Mouse (Mus musculus): ENCODE results near the gene Plekhf1.

The Plekhf1 gene

DNA sequence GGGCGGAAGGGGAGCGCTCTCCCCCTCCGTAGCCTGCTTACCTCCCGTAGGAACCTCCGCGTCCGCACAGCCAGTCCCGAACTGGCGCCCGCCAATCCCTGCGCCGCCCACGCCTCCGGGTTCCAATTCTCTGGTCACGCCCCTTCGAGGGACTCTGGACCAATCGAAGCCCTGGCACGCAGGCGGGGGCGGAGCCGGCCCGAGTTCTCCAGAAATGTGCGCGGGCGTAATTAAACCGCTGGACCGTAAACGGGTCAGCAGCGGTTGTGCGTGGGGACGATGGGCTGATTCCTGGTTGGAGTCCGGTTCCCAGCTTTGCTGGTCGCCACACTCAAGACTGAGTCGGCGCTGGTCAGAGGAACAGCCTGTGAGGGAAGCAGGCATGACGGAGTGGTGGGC is at the start of gene Plekhf1:
Gene Plekhf1, minus strand, starts transcription at position 117 of the 399 bp plus-strand sequence.
- in situ Hi-C loops (cut with MboI, MseI), result no loop called here

DNA sequence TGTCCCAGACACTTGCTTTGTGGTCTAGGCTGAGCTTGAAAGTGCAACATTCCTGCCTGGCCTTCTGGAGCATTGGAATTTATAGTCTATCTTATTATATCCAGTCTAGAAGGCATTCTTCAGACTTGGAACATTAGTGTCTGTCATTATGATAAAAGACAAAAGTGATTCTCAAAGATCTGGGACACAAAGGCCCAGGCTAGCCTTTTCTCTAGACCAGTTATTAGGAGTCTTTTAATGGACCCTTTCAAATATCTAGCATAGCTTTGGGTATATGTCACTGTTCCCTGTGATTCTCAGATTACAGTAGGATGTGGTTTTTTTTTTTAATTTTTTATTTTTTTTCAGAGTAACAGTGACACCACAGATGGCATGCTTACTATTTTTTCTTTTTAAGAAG is 44.7 kb upstream of the Plekhf1 start:
- in situ Hi-C loops (cut with MboI, MseI), result loop anchor here (5.0 kb wide), 1 partner anchor 80 kb away; no protein-coding TSS in a partner anchor

DNA sequence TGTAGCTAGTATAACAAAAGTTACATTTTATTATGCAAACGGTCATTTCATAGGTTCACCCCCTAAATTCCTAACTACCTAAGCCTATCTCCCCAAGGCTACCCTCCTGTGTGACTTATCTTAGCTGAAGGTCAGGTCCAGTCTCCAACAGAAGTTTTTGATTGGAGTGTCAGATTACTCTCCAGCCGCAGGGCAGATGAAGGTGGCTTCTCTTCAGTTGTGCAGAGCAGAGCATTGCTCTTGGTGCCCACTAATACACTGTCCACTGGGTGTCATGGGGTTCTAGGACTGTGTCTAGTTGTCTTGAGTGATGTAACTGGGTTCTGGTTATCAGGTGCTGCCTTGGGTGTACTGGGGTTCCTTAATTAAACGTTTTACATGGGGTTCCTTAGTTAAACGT is 44.0 kb upstream of the Plekhf1 start:
- in situ Hi-C loops (cut with MboI, MseI), result loop anchor here (5.0 kb wide), 1 partner anchor 80 kb away; no protein-coding TSS in a partner anchor

DNA sequence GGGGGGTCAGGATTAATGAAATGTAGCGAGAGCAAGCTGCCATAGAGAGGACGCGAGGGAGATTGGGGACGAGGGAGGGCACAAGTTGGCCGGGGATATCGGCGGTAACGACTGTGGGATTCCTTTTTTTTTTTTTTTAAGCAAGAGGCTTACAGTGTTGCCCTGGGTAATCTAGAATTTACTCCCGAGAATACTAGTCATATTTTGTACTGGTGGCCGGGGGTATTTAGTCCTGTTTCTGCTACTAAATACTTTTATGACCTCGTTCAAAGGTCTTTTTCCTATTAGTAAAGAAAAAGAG is 43.6 kb upstream of the Plekhf1 start:
- in situ Hi-C loops (cut with MboI, MseI), result loop anchor here (5.0 kb wide), 1 partner anchor 79 kb away; no protein-coding TSS in a partner anchor

DNA sequence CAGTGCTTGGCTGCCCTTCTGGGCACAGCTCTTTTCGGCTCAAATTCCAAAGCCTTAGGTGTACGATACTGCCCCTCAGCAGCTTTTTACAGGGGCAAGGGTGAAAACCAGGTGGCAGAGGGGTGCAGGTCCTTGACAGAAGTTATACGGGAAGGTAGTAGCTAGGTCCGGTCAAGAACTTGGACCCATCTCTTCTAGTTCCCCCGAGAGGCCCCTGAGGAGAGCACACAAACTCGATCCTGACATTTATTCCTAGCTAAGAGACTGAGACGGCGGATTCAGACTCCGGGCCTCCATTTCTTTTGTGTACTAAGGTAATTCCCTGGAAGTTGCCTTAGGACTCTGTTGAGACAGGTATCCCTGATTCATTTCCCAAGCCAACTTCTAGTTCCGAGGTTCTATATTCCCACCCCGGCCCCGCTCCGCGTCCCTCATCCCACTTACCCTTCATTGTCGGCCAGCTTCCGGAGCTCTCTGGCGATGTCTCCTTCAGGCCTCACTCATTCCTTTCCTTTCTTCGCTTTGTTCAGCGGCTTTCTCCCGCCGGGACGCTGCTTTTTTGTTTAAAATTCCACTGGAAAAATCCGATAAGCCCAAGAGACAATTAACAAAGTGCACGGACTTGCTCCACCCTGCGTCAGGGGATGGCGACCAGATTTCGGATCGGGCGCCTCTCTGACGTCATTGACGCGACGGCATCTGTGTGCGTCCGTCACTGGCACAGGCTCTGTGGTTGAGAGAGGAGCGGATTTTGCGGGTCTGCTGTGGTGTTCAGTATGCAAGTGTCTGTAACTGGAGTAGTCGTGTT is 43.1 kb upstream of the Plekhf1 start, which contains the start of gene Pop4:
Gene Pop4, minus strand, starts transcription at position 721 of the 808 bp plus-strand sequence.
- in situ Hi-C loops (cut with MboI, MseI), result loop anchor here (5.0 kb wide), 1 partner anchor 79 kb away; no protein-coding TSS in a partner anchor

DNA sequence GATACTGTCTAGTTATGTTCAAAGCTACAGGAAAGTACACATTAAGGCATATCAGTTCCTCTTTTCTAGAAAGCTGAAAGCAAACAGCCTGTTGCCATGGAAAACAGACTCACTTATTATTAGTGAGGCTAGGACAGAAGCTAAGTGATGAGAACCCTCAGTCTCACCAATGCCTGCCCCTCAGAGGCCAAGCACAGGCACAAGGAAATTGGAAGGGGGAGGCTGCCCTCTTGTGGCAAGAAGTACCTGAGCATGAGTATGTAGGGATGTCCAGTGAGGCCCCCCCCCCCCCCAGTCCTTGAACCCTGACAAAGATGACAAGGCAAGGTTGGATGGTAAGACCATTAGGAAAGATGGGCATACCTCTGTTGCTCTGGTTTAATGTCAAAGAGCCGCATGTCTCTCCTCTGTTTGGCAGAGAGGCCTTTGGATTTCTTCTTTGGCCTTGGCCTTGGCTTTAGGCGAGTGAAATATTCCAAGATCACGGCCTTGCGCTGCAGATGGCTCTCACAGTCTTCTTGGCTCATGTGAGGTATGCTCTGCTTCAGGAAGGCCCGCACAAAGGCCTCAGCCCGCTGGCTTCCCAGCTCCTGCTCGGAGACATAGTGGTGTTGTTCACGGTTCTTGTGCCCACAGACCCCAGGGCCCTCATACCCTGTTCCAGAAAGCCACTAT is 39.3 kb upstream of the Plekhf1 start:
- in situ Hi-C loops (cut with MboI, MseI), result no loop called here

DNA sequence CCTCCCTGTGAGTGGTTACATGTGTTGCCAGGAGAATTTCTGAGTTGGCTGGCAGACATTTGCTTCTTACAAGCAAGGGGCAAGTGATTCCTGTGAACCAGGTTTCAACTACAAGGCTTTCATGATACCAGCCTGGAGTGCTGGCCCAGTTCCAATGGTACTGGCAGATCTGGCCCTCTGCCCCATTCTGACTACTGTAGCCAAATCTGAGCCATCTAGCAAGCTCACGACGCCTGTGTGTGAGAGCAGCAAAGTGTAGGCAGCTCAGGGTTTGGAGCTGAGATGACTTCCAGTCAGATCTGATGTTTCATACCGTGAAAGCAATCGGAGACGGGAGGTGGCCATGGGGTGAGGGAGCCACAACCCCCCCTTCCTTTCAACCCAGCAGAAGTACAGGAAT is 34.6 kb upstream of the Plekhf1 start:
- in situ Hi-C loops (cut with MboI, MseI), result no loop called here

DNA sequence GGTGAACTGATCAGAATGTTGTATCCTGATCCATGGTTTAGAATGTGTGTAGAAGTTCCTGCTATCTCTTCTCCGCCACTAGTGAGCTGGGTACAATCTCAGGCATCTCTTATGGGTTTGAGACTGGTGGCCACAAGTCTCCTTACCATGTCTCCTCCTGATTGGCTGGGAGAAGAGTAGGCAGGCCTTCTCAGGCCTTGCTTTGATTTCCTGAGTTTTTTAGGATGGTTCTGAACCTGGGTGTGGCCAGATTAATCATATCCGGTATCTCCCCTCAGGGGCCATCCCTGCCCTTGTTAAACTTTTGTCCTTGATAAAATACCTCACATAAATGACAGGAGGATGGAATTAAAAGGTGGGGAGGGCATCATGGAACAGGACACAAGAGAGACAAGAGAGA is 31.8 kb upstream of the Plekhf1 start:
- in situ Hi-C loops (cut with MboI, MseI), result no loop called here

DNA sequence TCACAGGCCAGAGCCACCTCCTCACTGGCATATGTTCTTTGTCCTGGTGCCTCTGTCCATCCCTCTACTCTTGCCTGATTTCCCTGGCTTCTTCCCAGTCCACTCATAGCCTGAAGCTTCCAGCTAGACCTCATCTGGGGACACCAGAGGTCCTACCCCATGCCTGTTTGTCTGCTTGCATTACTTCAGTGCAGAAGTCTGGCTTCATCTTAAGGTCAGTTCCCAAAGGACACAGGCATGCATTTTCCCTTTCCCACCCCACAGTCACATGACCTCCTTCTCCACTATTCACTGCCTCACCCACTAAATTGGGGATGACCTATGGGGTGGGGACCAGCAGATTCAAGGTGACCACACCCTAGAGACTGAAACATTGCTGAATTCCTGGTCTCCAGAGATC is 25.6 kb upstream of the Plekhf1 start:
- in situ Hi-C loops (cut with MboI, MseI), result no loop called here

DNA sequence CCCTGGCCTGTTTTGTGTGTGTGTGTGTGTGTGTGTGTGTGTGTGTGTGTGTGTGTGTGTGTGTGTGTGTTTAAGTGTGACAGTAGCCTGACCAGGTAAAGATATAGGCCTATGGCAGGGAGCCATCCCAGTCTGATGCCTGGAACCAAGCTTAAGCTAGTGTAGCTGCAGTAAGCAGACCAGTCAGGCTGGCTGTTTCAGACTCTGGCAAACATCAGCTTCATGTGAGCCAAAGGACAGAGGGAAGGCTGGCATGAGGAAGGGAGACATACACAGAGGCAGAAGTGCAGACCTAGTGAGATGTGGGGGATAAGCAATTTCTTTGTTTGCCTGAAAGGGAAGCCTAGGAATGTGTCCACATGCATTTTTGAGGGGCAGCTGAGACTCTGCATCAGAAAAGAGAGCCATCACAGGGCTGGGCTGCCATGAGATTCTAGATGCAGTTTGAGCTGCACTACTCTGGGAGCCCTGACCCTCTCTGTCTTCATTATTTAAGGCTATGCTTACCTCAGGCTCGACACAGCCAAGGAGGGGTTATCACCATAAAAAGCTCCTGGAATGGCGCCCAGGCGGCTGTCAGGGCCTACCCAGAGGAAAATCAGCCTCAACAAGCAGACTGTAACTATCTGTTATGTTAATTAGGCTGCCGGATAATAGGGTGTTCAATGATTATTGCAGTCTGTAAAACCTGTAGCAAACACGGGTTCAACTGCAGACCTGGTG is 23.8 kb upstream of the Plekhf1 start:
- in situ Hi-C loops (cut with MboI, MseI), result no loop called here

DNA sequence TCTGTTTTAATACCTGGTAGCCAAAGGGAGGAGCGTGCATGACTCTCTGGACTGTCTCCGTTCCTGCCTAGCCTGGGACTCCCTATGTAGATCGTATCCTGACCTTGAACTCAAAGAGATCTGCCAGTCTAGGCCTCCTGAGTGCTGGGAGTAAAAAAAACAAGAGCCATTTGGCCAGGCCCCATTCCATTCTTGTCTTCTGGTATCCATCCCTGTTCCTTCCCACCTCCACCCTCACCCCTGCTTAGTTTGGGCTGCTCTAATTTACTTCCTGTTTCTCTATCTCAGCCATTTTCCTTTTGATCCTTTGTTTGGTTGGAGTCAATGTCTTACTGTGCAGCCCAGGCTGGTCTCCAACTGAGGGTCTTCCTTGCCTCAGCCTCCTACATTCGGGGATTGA is 14.6 kb upstream of the Plekhf1 start:
- in situ Hi-C loops (cut with MboI, MseI), result no loop called here

DNA sequence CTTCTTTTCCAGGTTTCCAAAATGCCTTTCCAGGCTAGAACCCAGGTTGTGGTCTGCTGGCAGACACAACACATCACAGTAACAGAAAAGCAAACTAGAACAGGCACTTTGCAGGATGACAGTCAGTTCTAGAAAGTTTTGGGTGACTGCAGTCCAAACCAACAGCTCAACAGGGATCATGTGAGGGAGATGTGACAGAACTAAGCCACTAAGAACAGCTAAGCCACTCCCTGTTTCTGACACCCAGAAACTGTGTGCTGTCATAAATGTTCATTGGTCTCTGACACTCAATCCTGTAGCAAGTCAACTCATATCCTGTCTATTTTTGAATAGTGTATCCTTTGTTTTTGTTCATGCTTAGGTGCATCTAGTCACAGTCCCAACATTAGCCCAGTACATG is 9.3 kb upstream of the Plekhf1 start:
- in situ Hi-C loops (cut with MboI, MseI), result no loop called here

DNA sequence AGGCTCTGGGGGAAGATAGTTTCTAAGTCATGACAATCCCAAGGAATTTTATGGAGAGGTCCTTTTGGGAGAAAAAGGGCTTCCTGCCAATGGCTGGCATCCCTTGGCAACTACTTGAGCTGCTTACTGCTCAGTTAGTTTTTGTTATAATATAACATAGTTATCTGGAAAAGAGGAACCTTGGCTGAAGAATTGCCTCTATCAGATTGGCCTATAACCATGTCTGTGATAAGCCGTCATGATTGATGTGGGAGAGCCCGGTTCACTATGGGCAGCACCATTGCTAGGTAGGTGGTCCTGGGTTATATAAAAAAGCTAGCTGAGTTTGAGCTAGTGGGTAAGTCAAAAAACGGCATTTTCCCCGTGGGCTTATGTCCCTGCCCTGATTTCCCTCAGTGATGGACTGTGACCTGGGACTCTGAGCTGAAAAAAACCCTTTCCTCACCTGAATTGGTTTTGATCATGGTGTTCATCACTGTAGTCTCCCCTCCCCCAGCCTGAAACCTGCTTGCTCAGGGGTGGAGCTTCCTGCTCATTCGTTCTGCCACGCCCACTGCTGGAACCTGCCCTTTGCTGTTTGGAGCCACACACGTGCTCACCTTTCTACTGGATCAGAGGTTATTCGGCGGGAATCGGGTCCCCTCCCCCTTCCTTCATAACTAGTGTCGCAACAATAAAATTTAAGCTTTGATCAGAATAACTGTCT is 8.7 kb upstream of the Plekhf1 start:
- in situ Hi-C loops (cut with MboI, MseI), result no loop called here

DNA sequence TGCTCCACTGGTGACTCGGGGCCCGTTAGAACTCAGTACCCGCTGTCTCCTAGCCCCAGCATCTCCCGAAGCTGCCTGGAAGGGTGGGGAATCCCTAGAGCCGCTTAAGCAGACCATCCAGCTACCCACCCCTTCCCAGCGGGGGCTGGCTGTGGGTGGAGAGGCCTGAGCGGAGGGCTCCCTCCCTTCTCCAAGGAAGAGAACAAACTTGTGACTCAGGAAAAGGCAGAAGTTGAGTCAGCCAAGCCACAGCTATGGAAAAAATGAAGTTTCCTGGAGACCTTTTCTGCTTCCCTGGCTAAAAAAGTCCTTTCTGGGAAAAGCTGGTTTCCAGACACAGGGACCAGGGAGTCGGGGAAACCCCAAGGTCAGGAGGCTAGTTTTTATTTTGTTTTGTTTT is 2.5 kb upstream of the Plekhf1 start:
- in situ Hi-C loops (cut with MboI, MseI), result no loop called here

DNA sequence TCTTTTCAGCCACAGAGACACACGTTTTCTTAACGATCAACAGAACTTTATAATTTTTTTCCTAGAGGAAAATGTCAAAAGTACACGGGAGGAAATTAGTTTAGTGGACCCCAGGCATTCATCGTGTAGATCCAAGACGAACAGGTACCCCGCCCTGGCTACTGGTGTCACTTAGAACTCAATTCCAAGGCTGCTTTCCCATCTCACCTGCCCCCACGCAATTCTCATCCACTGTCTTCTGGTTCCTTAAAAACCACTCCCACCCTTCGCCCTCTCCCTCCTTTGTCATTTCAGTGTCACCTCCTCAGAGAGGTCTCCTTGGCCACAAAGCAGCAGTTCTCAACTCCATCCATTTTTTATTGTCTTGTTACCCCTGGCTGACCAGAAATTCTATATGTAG is 513 bp upstream of the Plekhf1 start:
- in situ Hi-C loops (cut with MboI, MseI), result no loop called here

DNA sequence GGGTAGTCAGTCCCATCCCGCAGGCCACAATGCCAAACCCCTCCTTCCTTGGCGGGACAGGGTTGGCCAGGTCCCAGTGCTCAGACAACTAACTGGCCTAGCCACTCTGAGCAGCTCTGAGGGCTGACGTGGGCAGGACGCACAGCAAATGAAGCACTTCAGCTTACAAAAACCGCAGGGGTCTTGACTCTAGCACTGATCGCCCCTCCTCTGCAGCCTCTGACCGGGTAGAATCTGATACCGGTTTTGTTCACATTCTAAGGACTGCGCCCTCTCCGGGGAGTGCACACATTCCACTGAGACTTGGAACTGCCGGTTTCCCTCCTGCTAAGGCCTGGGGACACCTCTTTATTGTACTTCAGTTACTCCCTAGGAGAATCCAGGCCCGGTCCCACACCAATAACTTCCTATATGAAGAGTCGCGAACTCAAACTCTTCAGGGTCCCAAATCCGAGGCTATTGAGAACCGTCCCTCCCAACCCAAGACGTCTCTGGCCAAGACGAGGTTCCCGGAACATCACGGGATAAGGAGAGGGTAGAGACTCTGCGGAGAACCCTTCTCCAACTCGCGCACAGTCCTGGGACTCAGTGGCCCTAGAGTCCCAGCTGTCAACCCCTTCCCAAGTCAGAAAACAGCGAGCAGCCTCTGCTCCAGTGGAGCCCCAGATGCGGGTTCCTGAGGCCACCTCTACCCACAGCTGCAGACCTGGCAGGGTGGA is 476 bp downstream of the Plekhf1 start:
- in situ Hi-C loops (cut with MboI, MseI), result no loop called here

DNA sequence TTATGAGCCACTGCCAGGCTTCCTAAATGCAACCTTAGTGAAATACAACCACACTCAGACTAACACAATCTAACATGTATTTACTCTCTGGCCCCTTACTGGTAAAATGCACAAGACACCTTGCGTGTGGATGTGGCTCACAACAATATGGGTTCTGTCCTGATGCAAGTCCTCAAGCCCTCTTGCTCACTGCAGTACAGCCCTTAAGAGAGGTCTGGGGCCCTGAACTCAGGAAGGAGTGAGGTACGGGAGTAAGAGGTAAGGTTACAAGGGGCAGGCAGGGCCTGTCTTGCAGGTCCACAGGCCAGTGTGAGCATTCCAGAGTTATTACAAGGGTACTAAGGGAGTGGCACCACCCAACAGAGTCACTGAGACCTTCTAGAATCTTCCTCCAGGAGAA is 1.6 kb downstream of the Plekhf1 start:
- in situ Hi-C loops (cut with MboI, MseI), result no loop called here

DNA sequence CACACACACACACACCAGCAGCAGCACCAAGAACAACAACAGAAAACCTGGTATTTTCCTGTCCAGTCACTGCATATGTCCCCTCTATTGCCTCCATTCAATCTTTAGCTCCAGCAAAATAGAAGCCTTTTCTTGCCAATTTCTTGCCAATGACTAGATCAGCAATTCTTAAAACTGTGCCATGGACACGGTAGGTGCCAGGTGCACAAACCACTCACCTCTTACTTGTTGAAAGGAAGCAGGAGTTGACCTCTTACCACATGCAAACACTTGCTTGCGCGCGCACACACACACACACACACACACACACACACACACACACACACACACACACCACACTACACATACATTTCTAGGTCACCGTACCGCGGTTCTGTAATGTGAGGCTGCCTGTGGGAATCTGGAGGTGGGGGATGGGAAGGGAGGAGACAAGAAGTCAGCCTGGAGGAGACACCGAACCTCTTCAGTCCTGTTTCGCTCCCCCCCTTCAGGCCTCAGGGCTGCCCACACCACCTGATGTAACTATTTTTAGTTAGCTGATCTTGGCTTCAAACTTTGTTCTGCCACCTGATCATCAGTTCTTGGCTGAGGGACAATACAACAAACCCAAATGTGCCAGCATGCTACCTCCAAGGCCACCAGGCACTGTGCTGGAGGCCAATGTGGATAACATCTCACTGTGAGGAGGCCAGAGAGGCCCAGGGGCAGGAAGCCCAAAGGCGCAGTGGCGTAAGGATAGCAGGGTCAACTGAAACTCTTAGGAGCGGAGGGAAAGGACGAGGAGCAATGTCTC is 3.0 kb downstream of the Plekhf1 start:
- in situ Hi-C loops (cut with MboI, MseI), result no loop called here

DNA sequence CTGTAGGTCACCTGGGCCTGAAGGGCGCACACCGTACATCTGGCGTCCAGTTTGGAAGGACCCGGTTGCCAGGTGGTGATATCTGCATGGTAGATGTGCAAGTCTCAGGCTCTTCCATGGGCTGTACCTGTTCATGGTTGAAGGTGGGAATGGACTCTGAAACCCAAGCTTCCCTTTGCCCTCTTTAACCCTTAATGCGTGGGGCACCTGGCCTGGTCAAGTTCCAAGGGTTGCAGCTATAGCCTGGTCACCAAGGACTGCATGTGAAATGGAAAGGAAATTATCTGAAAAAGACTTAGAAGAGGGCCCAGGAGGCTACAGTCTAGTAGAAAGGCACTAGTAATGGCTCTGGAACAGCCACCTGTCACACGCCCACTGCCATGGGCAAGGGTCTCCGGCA is 7.0 kb downstream of the Plekhf1 start:
- in situ Hi-C loops (cut with MboI, MseI), result no loop called here

DNA sequence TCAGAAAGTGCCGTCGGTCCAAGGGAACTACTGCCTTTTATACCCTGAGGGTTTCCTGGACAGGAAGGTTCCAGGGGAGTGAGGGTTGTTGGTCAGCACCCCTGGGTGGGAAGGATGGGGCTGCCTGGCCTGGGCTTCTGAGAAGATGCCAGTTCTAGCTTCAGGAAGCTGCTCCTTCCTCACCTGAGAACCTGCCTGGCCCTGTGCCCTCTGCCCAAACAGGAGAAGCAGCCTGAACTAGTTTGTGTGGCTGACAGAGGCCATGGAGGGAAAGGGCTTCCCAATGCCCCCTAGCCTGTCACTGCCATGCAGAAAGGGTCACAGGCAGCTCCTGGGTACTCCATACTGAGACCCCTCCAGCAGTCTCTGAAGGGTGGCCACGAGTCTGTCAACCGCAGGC is 8.3 kb downstream of the Plekhf1 start:
- in situ Hi-C loops (cut with MboI, MseI), result no loop called here
